Mouse (Mus musculus): Measurements from ENCODE around the gene Esf1.
A peak's percentile ranks its signal among the peaks of the same experiment; 100 is the strongest.
"Not testable (repeated sequence)": the region's sequence is repeated elsewhere in the genome, so short reads cannot be mapped to it uniquely, and the experiment has no call there.

The Esf1 gene

DNA sequence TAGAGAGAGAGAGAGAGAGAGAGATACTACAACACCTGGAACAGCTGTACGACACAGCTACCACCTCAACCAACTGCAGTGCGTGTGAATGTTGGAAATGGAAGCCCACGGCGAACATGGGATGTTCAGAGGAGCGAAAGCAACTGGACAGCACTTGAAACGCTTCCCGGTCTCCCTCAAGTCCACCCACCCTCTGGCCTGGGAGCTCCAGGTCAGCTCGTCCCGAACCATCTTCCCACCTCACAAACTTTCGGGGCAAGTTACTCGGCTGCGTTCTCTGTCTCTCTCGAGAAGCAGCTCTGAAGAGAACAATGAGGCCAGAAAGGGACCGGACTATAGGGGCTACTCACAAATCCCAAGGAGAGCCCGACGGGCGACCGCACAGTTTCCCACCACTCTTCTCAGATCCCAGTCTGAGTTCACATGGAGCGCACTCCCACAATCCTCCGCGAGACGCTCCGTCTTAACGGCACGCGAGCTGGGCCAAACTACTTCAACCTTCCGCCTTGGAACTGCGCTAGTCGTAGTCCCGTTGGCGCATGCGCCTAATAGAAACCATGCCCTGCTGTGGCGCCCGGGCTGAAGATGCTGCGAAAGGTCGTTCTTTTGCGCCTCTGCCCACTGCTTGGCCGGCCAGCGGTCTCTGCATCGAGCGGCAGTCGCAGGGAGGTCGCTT lies at the start of gene Esf1, which contains the start of gene Ndufaf5:
TSS of gene Esf1 (minus strand) at position 438 of the 676 bp plus-strand sequence.
TSS of gene Ndufaf5 (plus strand) at position 523 of the 676 bp plus-strand sequence.
- DNase-seq (ENCODE audit: low read depth) = peak; percentile 91

DNA sequence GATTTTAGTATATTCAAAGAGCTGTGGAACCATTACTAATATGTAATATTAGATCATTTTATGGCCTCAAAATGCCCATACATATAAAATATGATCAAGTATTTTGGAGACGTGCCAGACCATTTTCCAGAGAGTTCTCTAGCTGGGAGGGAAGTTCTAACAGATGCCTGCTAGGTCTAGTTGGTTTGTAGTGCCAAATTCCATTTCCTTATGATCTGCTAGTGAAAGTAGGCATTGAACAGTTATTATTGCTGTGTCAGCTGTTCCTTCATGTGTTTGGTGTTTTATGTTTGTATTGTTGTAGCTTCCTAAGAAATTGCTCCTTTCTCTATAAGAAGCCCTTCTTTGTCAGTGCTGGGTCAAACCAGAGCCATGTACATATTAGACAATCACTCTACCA lies 45.6 kb upstream of the Esf1 start:
- no peak for DNase-seq (ENCODE audit: low read depth)

DNA sequence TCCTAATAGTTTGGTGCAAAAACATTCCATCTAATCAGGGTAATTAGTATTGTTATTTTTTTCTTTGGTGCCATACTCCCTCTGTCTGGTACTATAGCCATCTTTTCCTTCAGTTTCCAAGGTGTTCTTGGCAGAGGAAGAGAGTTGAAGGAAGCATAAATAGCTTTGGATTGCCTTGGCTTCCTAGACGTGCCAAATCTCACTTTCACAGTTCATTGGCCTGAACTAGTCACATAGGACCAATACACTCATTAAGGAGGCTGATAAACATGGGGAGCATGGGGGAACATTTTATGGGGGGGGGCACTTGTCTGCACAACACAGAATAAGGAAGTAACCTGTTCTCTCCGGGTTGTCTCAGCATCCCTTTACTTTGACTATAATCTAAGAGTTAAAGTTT lies 45.1 kb upstream of the Esf1 start:
- no peak for DNase-seq (ENCODE audit: low read depth)

DNA sequence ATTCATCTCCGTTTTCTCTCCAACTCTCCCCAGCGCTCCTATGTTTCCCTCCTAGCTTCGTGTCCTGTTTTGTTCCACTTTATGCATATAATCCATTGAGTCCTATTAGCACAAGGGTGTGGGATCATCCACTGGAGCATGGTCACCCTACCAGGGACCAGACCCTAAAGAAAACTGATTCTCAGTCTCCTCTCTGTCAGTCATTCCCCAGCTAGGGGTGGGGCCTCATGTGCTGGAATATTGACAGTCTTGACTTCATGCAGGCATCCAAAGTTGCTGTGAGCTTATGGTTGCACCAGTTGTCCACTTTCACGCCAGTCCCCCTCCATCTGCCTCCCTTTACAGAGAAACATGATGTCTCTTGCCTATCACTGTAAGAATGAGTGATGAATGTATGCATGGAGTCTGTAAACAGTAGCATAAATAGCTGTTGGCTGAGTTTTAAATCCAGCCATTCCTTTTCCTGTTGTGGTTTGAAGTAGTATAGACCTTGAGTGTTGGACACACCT lies 44.2 kb upstream of the Esf1 start:
- DNase-seq (ENCODE audit: low read depth) = no peak

DNA sequence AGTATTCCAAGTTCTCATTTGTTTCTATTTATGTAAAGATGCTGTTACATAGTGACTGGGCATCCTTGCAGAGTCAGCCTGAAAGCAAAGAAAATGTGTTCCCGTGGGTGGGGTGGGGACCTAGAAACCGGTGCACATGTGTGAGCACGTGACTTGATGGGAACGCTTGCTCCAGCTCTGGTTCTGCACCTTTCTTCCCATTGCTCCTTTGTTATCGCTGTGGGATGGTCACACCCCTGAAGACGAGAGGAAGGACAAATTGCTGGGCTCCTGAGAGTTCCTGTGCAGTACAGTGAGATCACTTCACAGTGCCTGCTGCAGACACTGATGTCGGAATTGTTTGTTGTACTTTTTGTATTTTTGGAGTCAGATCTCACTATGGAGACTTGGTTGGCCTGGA lies 33.4 kb upstream of the Esf1 start:
- no peak for DNase-seq (ENCODE audit: low read depth)

DNA sequence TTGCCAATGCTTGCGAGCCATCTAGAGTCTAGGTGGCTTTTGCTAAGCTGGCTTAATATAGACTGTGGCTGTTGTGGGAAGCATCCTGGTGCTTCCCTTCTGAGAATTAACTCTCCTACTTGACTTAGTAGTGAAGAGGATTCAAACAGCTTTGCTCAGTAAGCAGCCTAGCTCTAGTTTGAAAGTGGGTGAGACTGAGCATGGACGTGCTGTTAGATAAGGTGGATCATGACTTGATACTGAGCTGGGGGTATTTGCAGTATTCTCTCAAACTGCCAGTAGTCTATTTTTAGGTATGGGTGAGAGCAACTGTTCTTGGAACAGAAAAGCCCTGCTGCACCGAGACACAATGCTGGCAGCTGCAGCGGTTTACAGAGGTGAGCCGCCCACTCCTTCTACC lies 32.2 kb upstream of the Esf1 start:
- no peak for DNase-seq (ENCODE audit: low read depth)

DNA sequence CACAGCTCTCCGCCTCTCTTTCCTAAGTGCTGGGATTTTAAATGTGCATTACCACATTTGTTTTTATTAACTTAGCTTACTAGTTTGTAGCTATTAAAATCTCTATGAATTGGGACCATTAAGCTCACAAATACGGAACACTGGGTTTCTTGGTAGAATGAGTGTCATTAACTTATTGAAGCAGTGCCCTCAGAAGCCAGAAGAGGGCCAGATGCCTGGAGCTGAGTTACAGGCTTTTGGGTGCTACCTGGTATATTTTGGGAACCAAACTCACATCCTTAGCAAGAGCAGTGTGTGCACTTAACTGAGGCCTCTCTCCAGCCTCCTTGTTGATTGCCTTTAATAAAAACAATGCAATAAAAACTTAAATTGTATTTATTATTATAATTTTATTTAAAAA lies 30.3 kb upstream of the Esf1 start:
- DNase-seq (ENCODE audit: low read depth) = no peak

DNA sequence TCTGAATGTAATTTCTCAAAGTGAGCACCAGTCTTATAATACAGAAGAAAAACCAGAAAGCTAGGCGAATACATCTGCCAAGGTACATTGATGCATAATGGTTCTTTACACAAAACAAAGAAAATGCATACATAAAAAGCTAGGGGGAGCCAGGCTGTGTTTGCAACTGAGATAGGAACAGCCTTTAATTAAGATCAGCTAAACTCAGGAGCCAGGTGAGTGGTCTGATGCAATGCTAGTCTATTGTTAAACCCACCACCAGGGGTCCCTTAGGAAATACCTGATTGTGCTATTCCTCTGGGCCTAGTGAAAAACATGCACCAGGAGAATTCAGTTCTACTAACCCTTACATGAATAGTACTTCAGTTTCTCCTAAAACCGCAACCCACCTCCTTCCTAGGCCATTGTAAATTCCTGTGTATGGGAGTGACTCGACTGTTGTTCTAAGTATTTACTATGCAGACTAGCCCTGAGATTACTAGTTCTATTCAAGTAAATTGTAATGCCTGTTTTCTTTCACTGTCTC lies 15.4 kb upstream of the Esf1 start:
- not testable (repeated sequence) for DNase-seq (ENCODE audit: low read depth)

DNA sequence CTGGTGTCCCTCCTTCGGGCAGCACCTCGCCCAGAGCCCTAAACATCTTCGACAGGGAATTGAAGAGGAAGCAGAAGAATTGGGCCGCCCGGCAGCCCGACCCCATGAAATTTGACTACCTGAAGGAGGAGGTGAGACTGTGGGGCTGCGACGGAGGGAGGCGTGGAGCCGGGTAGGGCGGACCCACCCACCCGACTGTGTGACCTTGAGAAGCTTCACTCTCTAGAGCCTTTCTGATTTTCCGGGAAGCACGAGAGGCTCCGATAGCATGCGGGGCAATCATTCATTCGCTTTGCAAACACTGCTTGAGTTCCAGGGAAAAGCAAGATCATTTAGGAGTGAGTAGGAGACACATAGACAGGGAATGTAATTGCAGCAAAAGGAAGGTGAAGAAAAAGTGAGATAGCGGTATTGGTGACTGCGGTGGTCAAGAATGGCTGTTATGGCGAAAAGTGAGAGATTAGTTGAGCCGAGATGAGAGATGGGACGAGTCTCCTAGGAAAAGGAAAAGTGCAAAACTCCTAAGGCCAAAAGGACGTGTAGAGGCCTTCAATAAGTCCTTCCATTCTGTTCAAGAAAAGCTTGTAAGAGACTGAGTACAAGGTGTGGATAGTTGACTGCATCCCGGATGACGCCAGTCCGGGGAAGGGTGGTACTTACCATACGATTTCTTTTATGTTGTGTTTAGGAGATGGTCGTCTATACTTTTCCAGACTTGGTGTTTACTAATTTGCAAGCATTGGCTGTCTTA lies 614 bp upstream of the Esf1 start:
- DNase-seq (ENCODE audit: low read depth) = no peak

DNA sequence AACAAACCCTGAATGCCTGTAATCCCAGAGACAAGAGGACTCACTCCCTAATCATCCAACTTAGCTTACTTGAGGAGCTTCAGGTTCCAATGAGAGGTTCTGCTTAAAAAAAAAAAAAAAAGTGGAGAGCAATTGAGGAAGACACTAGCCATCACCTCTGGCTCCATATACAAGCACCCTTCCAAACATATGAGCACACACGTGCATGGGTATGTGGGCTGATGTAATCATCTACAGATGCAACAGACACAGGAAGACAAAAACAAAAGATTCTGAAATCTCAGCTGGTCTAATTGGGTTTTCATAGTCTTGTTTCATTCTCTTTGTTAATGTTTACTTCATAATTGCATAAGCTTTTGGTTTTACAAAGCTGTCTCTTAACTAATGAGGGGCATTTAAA lies 1.3 kb downstream of the Esf1 start:
- no peak for DNase-seq (ENCODE audit: low read depth)

DNA sequence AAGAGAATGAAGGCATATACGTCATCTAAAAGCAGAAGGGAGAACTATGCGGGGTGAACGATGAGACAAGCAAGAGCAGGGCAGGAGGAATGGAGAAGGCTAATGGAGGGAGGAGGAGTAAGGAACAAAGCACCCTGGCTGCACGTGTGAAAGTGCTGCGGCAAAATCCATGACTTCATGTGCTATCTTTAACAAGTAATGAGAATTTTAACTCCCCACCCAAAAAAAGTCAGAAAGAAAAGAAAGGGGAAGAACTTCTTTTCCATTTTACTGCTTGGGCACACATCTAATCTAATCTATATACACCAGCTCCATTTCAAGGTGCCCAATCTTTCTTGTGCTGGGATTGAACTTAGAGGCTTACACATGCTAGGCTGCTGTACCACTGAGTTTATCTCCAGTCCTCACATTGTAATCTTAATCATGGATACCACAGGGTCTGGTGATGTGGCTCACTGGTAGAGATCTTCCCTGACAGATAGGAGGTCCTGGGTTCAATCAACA lies 7.0 kb downstream of the Esf1 start:
- DNase-seq (ENCODE audit: low read depth) = no peak

DNA sequence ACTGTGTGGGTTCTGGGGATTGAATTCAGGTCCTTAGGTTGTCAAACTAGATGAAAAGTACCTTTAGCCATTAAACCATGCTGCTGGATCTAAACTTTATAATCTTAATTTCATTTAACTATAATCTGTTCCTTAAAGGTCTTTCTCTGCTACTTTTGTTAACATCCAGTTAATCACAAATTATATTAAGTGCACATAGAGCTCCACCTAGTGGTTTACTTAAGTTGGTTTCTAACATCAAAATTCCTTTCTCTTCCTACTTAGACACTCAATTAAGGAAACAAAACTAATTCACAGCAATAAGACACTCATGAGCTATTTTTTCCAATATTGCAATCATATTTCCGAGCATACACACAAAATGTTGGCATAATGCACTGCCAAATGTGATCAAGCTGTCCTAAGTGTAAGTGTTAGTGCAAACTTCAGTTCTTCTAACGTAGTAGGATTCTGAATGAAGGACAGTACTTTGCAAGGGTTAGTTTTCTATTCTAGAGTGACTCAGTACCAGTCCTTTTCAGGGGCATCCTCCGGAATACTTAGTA lies 11.1 kb downstream of the Esf1 start:
- DNase-seq (ENCODE audit: low read depth) = peak; percentile 12

DNA sequence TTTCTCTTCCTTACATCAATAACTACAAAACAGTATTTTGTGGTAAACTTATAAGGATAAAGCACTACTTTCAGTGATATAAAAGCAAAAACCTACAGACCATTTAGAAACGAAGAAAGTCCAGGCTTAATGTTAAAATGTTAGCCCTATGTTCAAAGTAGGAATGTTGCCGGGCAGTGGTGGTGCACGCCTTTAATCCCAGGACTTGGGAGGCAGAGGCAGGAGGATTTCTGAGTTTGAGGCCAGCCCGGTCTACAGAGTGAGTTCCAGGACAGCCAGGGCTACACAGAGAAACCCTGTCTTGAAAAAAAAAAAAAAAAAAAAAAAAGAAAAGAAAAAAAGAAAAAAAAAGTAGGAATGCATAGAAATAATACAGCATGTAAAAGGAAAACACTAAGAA lies 18.6 kb downstream of the Esf1 start, which contains the start of gene Gm17374:
TSS of gene Gm17374 (plus strand) at position 301 of the 400 bp plus-strand sequence.
- DNase-seq (ENCODE audit: low read depth) = not testable (repeated sequence)

DNA sequence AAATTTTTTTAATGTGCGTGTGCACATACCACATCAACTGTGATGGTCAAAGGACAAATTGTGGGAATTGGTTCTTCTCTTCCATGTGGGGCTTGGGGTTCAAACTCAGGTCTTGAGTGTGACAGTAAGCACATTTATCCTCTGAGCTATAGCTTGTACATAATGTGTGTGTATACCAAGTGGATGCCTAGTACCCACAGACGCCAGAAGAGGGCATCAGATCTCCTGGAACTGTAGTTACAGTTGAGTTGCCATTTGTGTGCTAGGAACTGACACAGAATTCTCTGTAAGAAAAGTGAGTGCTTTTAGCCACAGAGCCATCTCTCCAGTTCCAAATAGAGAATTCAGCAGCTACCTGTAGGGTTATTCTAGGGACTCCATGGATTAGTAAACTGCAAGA lies 44.8 kb downstream of the Esf1 start:
- no peak for DNase-seq (ENCODE audit: low read depth)

DNA sequence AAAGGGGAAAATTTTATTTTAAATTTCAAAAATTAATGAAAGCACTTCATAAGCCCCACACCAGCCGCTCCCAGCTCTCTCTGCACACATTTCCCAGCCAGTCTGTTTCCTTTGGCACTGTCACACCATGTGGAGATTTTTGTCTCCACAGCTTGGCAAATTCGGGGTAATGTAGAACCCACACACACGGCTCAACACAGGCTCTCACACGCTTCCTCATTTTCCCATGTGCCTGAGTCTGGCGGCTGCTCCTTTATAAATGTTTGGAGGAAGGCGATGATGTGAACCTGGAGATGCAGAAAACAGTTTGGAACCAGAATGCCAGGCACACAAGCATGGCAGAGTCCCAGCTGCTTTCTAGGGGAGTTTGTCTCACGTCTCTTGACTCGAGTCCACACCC lies 56.5 kb downstream of the Esf1 start:
- peak; percentile 70 for DNase-seq (ENCODE audit: low read depth)

DNA sequence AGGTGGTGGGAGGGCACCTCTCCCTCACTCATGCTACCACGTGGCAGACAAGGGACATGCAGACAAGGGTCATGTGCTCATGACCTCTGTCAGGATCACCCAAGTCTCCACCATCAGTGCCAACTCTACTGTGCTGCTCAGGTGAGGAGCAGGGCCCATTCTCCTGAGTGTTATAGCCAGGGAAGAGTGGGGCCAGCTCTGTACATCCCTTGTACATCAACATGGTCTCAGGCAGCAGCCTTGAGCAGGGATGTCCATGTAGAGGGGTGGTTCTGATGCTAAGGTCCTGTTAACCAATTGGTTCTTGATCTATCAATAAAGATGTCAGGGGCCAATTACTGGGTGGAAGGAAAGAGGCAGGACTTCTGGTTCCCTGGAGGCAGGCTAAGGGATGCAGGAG lies 61.4 kb downstream of the Esf1 start:
- DNase-seq (ENCODE audit: low read depth) = no peak

DNA sequence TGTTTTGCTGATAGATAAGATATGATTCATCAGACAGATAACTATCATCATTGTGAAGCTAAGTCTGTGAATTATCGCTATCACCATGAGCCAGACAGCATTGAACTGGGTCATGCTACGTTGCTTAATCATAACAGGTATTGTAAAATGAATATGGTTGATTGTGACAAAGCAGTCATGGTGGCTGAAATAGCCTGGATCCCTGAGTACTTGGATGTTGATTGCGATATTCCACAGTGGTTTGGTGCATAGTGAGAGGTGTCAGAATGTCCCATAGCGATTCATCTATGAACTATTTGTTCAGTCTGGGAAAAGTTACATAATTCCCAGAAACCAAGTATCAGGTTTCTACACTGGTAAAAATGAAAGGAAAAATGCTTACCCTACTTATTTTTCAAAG lies 62.7 kb downstream of the Esf1 start:
- no peak for DNase-seq (ENCODE audit: low read depth)

DNA sequence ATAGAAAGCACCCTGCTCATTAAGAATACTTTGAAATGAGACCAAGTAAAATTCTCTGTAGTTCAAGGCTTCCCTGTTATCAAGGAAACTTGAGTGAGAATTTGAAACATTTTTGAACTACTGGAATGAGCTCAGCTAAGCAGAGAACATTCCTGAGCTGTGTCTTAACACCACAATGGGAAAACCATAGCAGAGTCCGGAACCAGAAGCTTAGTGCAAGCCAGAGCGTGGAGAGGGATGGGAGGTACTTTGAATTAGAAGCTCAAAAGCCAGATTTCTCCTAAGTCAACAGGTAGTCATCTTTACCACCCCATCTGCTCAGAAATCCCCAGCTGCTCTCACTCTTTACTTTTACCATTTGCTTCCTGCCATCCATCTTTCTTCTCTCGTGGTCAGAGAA lies 65.4 kb downstream of the Esf1 start:
- DNase-seq (ENCODE audit: low read depth) = no peak

DNA sequence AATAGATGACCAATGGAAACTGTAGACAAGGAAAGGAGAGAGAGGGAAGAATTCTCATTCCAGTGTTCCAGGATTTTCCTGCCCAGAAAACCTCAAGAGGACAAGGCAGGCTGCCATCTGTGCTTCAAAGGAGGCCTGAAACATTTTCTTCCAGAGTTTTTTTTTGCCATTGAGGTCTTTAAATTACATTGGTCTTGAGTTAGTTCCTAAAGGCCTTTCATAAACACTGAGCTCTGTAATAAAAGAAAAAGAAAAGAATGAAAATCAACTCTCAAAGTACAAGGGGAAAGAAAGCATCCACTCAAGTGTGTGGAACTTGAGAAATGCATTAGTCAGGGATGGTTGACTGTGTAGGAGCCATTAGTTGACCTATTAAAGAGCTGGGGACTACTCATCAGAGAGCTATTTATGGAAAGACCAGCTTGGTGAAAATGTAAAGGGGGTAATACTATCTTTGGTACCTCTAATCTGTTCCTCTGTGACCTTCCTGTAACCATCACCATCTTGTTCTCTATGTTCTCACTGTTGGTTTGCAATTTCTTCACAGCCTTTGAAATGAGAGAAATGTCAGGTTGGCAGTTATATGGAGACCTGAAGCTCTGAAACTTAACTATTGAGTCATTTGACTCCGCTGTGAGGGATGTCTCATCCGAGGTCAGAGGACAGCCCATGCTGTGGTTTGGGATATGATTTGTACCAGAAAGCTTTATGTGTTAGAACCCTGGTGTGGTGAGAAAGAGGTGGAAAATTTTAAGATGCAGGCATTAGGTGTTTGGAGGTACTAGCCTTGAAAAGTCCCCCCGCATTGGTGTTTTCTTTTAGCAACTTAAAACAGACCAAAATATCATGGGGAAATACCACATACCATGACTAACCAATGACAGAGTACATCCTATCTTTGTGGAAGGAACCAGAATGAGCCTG lies 69.6 kb downstream of the Esf1 start:
- DNase-seq (ENCODE audit: low read depth) = no peak

DNA sequence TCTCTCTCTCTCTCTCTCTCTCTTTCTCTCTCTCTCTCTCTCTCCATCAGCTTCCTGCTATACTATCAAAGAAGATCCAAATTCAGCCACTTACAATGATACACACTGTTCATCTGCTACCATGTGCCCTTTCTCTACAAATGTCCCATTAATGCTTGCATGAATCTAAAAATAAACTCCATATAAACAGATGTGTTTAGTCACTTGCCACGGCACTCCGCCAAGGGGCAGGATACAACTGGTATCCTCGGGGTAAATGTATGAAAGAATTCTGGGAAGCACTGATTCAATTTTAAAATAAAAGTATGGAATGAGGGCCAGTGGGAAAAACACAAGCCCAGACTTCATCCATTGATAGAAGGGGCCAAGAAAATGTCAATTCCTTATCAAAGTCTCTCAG lies 70.4 kb downstream of the Esf1 start:
- DNase-seq (ENCODE audit: low read depth) = no peak

DNA sequence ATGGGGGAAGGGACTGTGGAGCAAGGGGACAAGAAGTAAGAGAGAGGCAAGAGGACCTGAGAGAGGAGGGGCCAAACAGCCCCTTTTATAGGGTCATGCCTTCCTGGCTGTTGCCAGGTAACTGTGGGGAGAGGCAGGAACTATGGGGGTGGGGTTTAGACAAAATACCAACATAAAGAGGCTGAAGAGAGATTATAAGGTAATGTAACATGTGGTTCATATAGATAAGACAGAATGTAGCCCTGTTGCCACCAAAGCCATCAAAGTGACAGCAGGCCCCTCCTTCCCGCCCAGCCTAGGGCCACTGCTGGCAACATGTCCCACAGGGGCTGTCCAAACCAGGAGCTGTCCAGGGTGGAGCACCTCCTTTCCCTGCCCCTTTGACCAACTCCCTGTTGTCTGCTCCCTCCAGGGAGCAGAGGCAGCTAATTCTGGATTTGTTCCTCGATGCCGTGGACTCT lies 73.2 kb downstream of the Esf1 start:
- no peak for DNase-seq (ENCODE audit: low read depth)
